Mouse (Mus musculus): Measurements from ENCODE around the gene Acaca.

The Acaca gene

DNA sequence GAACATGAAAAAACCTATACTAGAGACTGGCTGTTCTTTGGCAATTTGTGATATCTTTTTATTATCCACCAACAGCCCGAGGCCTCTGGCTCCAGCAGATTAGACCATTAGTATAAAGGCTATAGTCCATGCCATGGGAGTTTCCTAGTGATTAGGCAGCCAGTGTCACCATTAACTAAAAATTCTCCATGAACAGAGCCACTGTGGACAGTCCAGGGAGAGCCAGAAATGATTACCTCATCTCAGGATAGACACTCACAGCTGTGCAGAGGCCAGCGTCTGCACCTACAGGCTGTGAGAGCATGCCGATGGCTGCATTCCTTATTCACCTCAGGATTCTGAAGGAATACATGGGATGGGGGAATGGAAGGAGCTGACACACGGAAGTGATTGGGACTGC lies 243.7 kb downstream of the Acaca start:
- TF ChIP-seq GATA4 (IDR thresholded peaks at IDR 0.05; ENCODE audit: insufficient replicate concordance, low read length), result no peak

GRCm38 (mm10) chr11:84375951-84376496 lies 246.6 kb downstream of the Acaca start:
- TF ChIP-seq GATA4 (IDR thresholded peaks at IDR 0.05; ENCODE audit: insufficient replicate concordance, low read length), result no peak

DNA sequence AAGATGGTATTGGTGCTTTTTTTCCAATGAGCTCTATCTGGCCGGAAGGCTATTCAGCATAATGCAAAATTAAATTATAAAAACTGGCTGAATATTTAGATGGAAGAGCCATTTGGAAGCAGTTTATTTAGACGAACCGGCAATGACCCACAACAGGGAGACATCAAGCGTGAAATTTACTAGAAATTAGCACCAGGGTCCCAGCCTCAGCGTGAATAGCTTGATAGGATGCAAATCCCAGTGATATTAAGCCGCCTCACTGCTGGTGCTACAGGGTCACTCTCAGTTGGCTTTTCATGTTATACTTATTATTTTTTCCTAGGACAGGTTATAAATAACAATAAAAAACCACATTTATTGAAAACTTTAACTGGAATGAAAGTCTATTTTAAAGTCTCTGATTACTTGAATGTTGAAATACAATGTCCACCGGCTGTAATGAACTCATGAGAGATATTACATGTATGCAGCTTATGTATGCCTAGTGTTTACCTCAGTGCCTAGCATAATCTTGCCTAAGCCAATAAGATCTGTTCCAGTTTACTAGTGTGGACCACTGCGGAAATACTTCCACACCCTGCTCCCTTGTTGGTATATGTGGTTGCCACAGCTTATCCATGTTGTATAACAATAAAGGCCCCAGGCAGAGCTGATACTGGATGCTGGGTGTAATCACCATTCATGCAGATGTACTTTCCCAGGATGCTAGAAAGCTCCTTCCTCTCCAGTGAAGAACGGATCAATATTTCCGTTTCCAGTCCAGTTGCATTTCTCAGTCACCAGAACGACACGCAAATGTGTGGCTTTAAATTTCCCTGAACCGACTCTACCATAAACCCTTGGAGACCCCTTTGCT lies 247.3 kb downstream of the Acaca start:
- TF ChIP-seq GATA4 (IDR thresholded peaks at IDR 0.05; ENCODE audit: insufficient replicate concordance, low read length), result no peak

DNA sequence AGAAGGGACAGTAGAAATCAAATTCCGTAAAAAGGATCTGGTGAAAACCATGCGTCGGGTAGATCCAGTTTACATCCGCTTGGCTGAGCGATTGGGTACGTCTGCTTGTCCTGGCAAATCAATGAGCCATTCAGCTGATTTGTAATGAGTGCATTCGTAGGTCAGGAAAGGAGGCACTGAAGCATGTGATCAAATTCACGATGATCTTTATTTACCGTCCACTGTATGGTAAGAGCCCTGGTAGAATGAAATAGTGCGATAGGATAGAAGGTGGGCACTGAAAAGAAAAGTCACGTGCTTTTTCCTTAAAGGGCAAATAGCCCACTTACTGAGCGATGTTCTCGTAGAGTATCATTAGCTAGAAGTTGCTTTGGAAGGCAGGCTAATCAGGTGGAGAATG lies 253.0 kb downstream of the Acaca start:
- no peak for TF ChIP-seq GATA4 (IDR thresholded peaks at IDR 0.05; ENCODE audit: insufficient replicate concordance, low read length)

DNA sequence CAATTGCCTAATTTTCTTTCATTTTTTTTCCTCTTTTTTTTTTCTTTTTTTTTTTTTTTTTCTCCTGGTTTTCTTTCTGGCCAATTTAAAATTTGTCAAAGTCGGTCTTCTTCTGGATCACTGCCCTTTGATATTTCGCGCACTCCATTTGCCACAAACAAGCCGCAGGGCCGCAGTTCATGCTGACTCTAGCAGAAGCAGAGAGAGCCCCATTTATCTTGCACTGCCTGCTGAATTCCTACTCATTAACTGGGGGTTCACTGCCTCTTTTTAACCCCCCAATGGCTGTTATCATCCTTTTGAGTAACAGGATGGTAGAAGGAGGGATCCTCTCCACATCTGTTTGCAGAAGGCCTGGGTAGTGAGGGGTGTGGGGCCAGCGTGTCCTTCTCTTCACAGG lies 254.4 kb downstream of the Acaca start:
- TF ChIP-seq GATA4 (IDR thresholded peaks at IDR 0.05; ENCODE audit: insufficient replicate concordance, low read length), result no peak

- TF ChIP-seq GATA4 (IDR thresholded peaks at IDR 0.05; ENCODE audit: insufficient replicate concordance, low read length), result no peak
These were observed 259.9 kb downstream of the Acaca start for GRCm38 (mm10) chr11:84389332-84389731.

DNA sequence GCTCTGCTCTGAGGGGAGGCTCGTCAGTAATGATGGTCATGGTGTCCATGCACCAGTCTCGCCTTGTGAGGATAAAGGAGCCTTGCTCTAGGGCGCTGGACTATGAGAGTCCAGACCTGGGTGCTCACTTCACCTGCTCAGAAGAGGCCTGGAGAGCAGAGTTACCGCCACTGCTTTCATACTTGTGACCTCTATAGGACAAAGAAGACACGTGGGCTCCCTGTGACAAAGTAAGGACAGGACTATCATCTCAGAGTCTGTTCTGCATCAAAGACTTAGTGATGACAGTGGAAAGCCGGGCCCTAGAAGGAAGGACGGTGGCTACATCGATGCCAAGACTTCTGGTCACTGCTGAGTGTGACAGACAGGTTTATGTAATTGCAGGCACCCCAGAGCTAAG lies 261.7 kb downstream of the Acaca start:
- TF ChIP-seq GATA4 (IDR thresholded peaks at IDR 0.05; ENCODE audit: insufficient replicate concordance, low read length), result no peak

- no peak for TF ChIP-seq GATA4 (IDR thresholded peaks at IDR 0.05; ENCODE audit: insufficient replicate concordance, low read length)
These were observed 264.1 kb downstream of the Acaca start for GRCm38 (mm10) chr11:84393571-84393970.

DNA sequence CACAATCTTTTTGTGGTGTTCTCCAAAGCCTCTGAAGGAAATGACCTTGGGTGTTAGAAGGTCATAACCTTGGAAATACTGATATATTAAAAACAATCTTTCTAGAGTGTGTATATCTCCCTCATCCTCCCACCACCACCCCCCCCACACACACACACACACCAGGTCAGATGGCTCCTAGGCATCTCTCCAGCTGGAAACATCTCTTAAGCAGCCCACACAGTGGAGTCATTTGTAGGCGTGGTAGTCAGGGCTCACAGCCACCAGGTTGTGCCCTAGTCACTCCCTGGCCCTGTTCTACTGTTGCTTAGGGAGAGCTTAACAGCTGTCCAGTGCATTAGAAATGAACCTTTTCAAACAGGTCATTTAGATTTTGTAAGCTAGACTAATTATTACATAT lies 265.5 kb downstream of the Acaca start:
- no peak for TF ChIP-seq GATA4 (IDR thresholded peaks at IDR 0.05; ENCODE audit: insufficient replicate concordance, low read length)

DNA sequence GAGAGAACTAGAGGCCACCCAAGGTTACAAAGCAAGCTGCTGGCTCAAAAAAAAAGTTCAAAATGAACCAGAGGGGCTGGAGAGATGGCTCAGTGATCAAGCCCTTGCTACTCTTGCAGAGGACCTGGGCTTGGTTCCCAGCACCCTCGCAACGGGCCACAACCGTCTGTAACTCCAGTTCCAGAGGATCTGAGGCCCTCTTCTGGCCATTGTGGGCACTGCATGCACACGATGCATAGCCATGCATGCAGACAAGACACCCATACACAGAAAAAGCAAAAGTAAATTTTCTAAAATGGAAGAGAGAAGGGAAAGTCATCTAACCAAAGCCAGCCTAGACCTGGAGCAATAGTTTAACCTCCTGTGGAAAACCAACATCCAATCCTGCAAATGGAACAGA lies 277.3 kb downstream of the Acaca start:
- no peak for TF ChIP-seq GATA4 (IDR thresholded peaks at IDR 0.05; ENCODE audit: insufficient replicate concordance, low read length)

GRCm38 (mm10) chr11:84410383-84410782 lies 280.9 kb downstream of the Acaca start:
- no peak for TF ChIP-seq GATA4 (IDR thresholded peaks at IDR 0.05; ENCODE audit: insufficient replicate concordance, low read length)

DNA sequence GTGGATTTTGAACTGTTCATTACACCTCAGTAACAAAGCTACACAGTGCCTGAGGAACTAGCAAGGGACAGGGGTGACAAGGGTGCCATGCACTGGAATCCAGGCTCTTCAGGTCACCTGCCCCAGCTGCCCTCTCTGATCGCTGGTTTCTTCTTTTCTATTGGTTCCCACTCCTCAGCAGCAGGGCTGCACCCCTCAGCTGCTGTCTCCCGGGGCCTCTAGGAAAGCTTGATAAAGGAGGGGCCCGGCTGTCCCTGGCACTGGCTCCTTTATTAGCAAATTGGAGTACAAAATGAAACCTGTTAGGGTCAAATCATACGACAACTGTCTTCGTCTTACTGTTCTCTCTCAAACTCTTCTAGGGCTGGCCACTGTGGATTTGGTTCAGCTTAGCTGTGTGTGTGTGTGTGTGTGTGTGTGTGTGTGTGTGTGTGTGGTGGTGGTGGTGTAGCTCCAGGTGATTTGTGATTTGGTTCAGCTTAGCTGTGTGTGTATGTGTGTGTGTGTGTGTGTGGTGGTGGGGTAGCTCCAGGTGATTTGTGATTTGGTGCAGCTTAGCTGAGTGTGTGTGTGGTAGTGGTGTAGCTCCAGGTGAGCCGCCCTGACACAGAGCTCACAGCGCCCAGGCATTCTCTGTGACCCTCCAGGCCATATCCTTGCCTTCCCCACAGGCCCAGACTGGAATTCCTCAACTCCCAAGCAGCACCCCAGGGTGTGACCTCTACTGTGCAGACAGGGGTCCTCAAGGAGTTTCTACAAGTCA lies 281.6 kb downstream of the Acaca start:
- TF ChIP-seq GATA4 (IDR thresholded peaks at IDR 0.05; ENCODE audit: insufficient replicate concordance, low read length), result no peak

DNA sequence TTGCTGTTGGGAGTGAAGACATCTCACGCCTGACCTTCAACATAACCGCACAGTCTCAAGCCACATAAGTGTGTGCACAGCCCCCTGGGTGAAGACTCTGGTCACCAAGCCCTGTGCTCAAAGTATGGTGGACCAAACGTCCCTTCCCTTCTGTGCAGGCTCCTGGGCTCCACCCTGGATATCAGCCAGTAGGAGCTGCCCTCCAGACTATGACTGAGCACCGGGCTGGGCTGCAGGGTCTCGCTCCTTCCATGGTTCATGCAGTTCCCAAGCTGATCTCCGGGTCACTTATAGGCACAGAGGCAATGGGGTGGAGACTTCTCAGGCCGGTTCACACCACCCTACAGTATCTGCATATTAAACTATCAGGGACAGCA lies 282.2 kb downstream of the Acaca start:
- TF ChIP-seq GATA4 (IDR thresholded peaks at IDR 0.05; ENCODE audit: insufficient replicate concordance, low read length), result no peak

- no peak for TF ChIP-seq GATA4 (IDR thresholded peaks at IDR 0.05; ENCODE audit: insufficient replicate concordance, low read length)
These were observed 282.9 kb downstream of the Acaca start for GRCm38 (mm10) chr11:84412201-84412934.

- TF ChIP-seq GATA4 (IDR thresholded peaks at IDR 0.05; ENCODE audit: insufficient replicate concordance, low read length), result no peak
These were observed 283.6 kb downstream of the Acaca start for GRCm38 (mm10) chr11:84413111-84413510.

All from liver, adult (tissue).